Mouse (Mus musculus) MEL-GATA-1-ER (cell line): ENCODE results near the gene Usp45.
A peak's percentile ranks its signal among the peaks of the same experiment; 100 is the strongest.

Experiments
- DNase-seq: peaks from one replicate; pipeline ENCODE4 v3.0.0-alpha.2; 2012; ENCODE audit warnings: low read depth; ENCODE audit errors: extremely low read depth

Usp45 gene

DNA sequence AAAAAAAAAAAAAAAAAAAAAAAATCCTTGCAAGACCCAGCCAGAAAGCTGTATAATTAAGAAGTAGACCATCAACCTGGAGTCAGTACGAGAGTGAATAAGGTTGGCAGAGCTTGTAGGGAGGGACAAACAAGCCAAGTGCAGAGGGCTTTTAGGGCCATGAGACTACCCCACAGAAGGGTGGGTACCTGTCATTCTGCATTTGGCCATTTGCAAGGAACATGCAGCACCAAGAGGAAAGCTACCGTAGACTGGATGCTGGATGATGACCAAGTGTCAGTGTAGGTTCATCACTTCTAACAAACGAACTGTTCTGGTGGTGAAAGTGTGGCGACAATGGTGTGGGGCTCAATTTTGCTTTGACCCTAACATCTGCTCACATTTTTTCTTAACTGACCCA lies 22.9 kb downstream of the Usp45 start:
- no peak for DNase-seq

DNA sequence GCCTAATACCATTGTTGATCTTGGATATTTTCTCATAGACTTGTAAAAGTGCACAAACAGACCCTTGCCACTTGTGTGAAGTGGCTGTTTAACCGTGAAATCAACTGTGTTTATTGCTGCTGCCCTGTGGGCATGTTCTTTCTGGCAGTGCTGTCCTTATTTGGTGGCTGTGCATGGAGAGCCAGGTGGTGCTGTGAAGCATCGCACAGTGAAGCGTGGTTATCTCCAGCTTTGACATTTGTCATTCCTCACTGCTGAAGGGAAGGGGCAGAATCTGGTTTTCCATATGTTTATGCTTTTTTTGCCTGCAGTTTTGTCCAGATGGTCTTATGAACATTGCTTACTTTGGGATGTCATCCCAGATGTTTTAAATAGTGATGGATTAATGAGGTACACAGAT lies 26.7 kb downstream of the Usp45 start:
- no peak for DNase-seq

DNA sequence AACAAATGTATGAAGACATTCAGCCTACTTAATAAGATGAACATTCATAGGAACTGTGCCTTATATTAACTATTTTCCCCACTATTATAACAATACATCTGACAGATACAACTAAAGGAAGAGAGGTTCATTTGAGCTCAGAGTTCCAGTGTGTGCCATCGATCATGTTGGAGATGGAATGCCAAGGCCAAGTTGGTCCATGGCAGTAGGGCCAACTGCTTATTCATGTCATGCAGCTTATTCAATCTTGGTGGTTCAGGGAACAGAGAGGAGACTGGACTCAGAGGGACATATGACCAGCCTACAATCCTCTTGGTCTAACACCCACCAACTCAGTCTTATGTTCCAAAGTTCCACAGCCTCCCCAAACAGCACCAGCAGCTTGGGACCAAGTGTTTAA lies 34.1 kb downstream of the Usp45 start:
- DNase-seq: no peak

DNA sequence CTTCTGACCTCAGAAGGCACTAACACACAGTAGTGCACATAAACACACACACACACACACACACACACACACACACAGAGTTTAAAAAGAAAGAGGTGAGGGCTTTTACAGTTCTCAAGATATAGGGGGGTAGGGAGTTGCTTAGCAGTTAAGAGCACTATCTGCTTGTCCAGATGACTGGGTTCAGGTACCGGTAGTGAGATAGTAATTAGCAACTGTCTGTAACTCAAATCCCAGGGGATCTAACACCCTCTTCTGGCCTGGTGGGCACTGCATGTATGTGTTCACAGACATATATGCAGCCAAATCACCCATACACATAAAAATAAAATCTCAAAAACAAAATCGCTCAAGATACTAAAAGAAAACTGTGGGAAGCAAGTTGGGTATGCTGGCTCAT lies 34.7 kb downstream of the Usp45 start:
- no peak for DNase-seq

DNA sequence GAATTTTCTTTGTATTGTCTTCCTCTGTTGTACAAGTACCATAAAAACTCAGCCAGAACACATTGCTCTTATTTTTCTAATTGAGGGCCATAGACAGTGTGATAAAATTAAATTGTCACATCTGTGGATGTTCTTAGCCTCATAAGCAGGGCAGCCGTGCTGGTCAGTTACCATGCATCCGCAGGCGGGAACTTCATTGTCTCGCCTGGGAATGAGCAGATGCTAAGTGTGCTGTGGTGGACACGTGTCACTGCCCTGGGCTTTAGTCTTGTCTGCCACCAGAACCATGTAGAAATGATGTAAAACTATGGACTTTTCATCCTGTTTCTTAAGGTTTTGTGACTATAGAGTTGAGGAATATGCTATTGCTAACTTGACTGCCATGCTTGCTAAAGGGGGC lies 40.2 kb downstream of the Usp45 start:
- DNase-seq: no peak

DNA sequence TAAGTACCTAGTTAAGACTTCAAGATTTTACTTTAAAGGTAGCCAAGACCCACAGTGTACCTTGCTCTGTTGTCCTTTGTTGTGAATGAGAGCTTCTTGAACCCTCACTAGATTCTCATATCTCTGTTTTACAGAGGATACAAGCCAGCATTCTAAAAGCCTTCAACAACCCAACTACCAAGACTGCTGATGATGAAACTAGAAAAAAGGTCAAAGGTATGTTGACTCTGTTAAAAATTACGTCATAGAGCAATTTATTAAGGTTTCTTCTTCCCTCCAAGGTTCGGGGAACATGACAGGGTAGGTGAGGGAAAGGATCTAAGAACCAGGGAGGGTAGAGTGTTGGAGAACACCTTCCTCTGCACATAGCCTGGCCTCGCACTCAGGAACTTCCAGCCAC lies 43.7 kb downstream of the Usp45 start:
- DNase-seq: no peak

DNA sequence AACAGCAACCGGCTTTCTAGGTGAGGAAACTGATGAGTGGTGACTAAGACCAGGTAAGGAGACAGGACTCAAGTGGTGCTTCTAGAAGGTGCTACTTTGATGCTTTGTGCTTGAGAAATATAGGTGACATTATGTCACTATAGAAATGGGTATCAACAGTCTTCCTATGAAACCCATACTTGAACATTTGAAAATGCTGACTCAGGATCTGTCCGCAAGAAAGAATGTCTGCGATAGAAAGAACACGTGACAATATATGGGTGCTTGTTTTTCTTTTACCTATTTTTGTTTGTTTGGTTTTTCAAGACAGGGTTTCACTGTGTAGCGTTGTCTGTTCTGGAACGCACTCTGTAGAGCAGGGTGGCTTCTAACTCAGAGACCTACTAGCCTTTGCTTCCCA lies 45.7 kb downstream of the Usp45 start:
- DNase-seq: no peak

DNA sequence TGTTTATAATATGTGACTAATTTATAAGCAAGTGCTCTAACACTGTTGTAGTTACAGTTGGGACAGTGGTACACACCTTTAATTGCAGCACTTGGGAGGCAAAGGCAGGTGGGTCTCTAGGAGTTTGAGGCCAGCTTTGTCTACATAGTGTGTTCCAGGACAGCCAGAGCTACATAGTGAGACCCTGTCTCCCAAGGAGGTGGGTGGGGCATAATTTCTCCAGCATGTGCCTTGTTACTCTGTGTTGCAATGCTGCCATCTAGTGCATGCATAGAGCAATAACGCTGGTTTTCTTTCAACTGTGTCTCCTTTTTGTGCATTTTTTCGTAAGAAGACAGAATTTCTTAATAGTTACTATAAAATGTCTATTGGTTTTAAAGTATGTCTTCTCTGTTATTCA lies 47.1 kb downstream of the Usp45 start:
- peak; percentile 43 for DNase-seq

DNA sequence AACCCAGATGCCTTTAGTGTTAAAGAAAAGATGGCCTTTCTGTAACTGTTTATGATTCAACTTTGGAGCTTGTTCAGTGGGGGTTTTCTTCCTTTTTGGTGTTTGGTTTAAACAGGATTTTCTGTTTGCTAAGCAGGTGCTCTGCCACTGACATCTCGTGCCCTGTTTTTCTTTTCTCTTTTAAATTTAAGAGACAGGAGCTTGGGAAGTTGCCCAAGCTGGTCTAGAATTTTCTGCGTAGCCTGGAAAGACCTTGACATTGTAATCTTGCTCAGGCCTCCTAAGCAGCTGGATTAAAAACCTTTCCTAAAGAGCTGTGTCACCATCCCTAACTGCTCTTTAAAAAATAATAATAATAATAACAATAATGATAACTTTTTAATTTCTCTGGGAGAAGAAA lies 59.7 kb downstream of the Usp45 start:
- DNase-seq: no peak

DNA sequence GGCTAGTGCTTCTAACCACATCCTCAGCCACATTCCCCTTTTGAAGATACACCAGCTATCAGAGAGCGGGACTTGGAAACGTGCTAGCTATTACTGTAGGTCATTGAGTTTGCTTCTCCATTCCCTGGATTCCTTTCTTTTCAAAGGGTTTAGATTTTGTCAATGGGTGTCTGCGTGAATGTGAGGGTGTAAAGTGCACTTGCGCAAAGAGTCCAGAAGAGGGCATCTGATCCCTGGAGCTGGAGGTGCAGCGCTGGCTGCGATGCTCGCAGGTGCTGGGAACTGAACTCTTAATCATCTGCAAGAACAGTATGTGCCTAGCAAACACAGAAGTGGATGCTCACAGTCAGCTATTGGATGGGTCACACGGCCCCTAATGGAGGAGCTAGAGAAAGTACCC lies 65.9 kb downstream of the Usp45 start:
- DNase-seq: no peak

DNA sequence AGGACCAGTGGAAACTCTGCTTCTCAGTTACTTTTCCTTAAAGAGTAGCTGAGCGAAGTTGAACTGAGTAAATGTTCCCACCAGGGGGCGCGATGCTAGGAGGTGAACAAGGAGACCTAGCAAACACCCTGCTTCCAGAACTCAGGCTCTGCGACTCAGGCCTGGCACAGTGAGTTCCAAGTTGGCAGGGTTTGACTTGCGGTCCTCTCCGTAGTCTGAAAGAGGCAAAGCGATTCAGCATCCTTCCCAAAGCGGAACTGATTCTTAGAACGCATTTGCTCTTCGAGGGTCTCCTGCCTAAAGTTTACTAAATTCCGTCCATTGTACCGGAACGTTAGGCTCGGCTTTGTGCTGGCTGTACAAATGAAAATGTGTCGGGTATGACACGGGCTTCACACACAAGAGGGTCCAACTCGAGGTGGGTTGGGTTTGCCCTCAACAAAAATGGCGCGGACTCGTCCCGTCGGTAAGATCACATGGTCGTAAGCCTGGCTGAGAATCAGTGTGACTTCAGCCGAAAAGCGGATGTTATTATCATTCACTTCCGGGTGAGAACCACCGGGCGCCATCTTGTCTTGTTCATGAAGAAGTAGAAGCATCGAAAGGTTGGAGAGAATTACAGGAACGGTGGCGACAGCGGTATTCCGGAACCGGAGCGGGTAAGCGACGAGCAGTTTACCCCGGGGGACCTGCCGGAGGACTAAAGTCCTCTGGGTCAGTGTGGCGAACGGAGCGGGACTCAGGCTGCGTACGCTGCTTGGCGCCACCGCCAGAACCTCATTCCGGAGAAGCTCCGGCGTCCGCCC lies 80.7 kb downstream of the Usp45 start, which contains the start of gene Pnisr:
Pnisr (plus strand) TSS at position 103 of the 806 bp plus-strand sequence.
- DNase-seq: peak; percentile 97

DNA sequence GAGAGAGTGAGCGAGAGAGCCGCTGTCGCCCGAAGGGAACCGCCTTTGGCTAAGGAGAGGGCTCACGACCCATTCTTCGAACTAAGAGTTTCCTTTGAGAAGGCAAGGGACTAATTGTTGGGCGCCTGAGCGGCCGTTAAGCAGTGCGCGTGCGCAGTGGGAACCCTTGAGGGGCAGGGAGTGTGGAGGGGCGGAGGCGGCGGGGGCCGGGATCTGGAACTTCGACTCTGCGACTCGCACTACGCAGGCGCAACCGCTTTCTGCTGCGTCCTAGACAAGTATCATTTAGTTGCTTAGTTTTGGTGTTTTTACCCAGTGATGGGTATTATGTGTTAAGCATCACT lies 81.3 kb downstream of the Usp45 start:
- peak; percentile 60 for DNase-seq

DNA sequence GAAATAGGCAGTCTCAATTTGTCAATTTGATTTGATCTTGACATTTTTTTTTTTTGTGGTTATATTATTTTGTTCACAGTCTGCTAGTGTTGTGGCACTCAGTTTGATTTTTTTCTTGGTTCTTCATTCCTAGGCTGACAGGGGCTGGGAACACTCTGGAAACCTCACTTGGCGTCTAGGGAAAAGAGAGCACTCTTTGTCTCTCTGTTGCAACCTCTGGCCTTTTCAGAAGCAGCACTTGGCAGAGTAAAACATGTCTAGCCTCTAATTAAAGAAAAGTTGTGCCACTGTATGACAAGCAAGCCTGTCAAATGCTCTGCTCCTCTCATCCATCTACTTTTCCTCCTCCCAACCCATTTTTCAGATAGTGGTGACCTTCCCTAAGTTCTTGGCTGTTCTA lies 90.5 kb downstream of the Usp45 start:
- no peak for DNase-seq

DNA sequence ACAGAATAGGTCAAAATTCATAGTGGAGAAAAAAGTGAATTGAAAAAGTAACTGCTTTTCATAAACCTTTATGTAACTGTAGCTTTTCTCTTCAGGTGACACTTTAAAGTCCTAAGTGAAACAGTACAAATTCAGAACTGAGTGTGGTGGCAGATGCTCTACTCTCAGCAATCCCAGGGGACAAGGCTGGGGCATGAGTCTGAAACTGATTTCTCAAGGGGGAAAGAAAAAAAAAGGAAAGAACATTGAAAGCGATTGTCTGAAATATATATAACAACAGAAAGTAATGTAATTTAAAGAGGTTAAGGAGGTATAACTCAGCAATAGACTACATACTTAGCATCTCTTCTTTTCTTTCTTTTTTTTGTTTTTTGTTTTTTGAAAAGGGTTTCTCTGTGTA lies 98.3 kb downstream of the Usp45 start:
- no peak for DNase-seq

DNA sequence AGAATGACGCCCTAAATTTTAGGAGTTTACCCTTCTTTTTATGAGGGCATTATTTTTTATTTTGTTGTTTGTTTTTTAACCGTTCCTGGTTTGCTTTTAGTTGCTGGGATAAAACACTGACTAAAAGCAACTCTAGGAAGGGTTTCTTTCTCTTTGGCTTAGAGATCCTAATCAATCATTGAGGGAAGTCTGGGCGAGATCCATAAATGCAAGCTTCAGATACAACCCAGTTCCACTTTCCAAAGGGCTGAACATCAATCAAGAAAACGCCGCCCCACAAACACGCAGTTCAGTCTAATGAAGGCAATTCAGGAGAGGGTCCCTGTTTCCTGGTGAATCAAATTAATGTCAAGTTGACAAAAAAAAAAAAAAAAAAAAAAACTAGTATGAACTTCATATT lies 111.8 kb downstream of the Usp45 start:
- DNase-seq: no peak

DNA sequence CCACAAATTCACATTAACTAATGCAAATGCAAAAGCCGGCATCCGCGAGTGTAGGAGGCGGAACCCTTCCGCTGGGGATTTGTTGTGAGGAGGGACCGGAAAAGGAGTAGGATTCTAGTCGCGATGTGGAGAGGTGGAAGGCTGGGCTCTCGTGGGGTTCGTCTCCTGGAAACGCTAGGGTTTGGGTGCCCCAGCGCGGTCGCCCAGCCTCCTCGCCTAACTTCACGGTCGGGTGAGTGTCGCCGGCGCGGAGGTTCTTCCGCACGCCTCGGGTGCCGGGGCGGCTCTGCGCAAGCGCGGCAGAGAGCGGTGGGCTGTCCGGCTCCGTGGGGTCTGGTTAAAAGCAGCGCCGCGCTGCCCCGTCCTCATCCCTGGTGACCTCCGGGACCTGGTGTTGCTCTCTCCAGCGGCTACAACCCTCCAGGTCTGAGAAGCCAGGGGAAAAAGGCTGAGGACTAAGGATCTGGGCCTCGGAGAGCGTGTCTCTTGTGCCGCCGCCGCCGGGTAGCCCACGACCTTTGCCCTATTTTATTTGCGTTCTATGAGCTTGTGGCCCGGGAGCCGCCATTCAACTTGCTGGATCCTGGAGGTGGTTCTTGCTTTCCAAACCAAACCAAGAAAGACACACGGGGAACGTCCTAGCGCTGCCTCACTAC lies 112.7 kb downstream of the Usp45 start, which contains the start of gene Coq3:
Coq3 (plus strand) TSS at position 109 of the 656 bp plus-strand sequence.
- peak; percentile 79 for DNase-seq

DNA sequence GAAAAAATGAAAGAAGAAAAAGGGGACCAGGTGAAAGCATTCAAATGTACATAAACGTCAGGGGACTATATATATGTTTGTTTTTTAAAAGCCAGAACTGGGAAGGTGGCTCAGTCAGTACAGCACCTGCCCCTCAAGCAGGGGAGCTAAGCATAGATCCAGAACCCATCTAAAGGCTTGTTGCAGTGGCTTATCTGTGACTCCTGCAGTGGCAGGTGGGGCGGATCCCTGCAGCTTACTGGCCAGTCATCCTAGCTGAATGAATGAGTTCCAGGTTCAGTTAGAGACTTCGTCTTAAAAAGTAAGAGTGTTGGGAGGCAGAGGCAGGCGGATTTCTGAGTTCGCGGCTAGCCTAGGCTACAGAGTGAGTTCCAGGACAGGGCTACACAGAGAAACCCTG lies 115.8 kb downstream of the Usp45 start:
- no peak for DNase-seq

DNA sequence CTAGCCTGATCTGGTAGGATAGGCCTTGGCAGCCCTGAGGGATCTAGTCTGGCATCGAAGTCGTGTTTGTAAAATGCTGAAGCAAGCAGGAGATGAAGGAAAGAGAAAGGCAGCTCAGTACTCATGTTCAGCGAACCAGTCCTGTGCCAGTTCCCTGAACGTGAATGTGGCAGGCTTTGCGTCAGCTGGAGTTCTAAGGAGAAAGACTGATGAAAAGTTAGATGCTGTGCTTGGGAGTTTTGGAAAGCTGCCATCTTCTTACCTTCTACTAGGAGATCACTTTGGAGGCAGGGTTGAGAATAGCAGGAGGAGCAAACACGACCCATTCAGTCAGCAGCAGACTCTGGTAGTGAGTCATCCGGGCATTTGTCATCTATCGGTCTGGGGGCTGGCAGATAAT lies 118.9 kb downstream of the Usp45 start:
- DNase-seq: no peak
